14 mouse cellular contexts compared by ENCODE assay signal in the genomic region with DNA sequence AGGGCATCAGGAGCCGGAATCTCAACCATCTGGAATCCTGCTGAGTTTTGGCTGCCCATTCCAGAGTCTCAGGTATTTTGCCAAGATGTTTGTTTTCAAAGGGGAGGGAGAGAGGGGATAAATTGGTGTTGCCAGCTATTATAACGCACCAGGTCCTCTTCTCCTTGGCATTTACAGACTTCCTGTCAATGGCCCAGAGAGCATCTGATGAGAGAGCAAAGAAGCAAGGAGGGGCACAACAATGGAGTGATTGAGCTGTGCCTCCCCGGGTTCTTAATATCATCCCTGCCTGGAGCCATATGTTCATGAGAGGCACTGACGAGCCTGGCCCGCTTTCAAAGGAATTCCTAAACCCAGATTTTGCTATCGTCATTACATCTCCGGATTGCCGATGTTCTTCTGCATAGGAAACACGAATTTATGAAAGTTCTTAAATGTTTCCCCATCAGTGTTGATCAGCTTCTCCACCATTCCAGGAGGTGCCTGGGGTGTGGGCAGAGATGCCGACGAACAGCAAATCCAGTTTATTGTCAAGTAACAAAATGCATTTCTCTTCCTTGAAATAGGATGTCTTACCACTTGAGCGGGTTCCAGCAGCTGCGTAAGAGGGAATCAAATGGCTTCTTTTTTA. TPM values are rescaled to one million over a fixed set of nuclear protein-coding genes. Genes with fewer than 3 reads are reported as not detected.
DNase-seq lines count a peak whose midpoint lies in the region.
"Had no signal": no experiment of that assay in that cellular context is flagged by ENCODE, and none has a peak within 500 bp of the region (broad histone marks: within the 10 kb centered on the region; RNA-seq: fewer than 3 reads in every experiment).

No protein-coding gene starts in this region.

- DNase-seq in heart, adult 11 months: peak; percentile 60
- DNase-seq in heart, postnatal 25 days (ENCODE audit: low spot score): no peak
- peak; percentile 88 to 91 for DNase-seq in cerebellum, postnatal 25 days
- DNase-seq in layer of hippocampus, adult 9-10 months (ENCODE audit: low spot score): peak; percentile 41
- peak; percentile 71 to 75 for DNase-seq in right cerebral cortex, postnatal 10 days (ENCODE audit: low spot score in 2 of 2)
- no peak for DNase-seq in kidney, adult 9 months
- DNase-seq in adipocyte (ENCODE audit: low spot score): no peak
- DNase-seq in urinary bladder, adult 2 months (ENCODE audit: low spot score): no peak
- DNase-seq: lung, postnatal 4 days had no signal

- intact Hi-C loops in heart, postnatal 25 days (cut with DNase I): no loop called here

RNA-seq across cellular contexts. Expression of gene Egr4, which starts 31.0 kb away (rescaled TPM):
- total RNA-seq in heart, postnatal 25 days (2021): not detected
- polyA plus RNA-seq in urinary bladder, adult 2 months (2012; rRNA removed): 0.03 TPM in 1 of 2 replicates, not detected in the other
- total RNA-seq: gastrocnemius, adult 18-20 months had no signal
- polyA plus RNA-seq: C2C12; hindbrain, embryonic 11.5 days; limb, embryonic 15.5 days; neural tube, embryonic 11.5 days had no signal

RNA-seq across cellular contexts. Expression of gene Fbxo41, which starts 41.6 kb away (rescaled TPM):
- not detected for total RNA-seq in heart, postnatal 25 days (2021)
- 2.2 TPM in 2 replicates for polyA plus RNA-seq in urinary bladder, adult 2 months (2012; rRNA removed)
- total RNA-seq: gastrocnemius, adult 18-20 months had no signal

RNA-seq across cellular contexts. Expression of gene Alms1, which starts 43.0 kb away (rescaled TPM):
- 1 to 10 TPM; 2.1 to 2.2 TPM for total RNA-seq in heart, postnatal 25 days (2021)
- 2.5 and 3.3 TPM in 2 replicates for polyA plus RNA-seq in urinary bladder, adult 2 months (2012; rRNA removed)

Comparison
In these comparisons a context has a peak if more than half of its experiments do, and no peak if none do; other contexts are left out.
1. DNase-seq: peak in heart, adult 11 months (single experiment), cerebellum, postnatal 25 days (2 of 2), layer of hippocampus, adult 9-10 months (single experiment) and right cerebral cortex, postnatal 10 days (2 of 2); none in heart, postnatal 25 days (single experiment), kidney, adult 9 months (single experiment), adipocyte (single experiment) and urinary bladder, adult 2 months (single experiment).